Comparison of ENCODE assay signal across 11 mouse cellular contexts in genomic region chr11:64317458-64317857, GRCm38 (mm10).
"Had no signal": no experiment of that assay in that cellular context is flagged by ENCODE, and none has a peak within 500 bp of the region (broad histone marks: within the 10 kb centered on the region; RNA-seq: fewer than 3 reads in every experiment).

No protein-coding gene starts in this region.

- DNase-seq: gastrocnemius, adult 2 months; gastrocnemius, postnatal 10 days; gastrocnemius, postnatal 25 days; heart, adult 2 months; heart, postnatal 14 days; heart, postnatal 36 days; kidney, adult 18-20 months; kidney, adult 8-10 months; kidney, postnatal 10 days; kidney, postnatal 25 days; kidney, postnatal 4 days had no signal
